Mouse (Mus musculus): Measurements from ENCODE around the gene Pimreg.

- TF ChIP-seq CTCF (IDR thresholded peaks at IDR 0.05; ENCODE audit: borderline replicate concordance, insufficient read depth, low read length) = no peak
- peak; percentile 21; the same call in 1 of the 2 replicates for TF ChIP-seq POLR2A (IDR thresholded peaks at IDR 0.05; ENCODE audit: low read depth, low read length)
Observed at GRCm38 (mm10) chr11:71995968-71996511, 45.8 kb upstream of the Pimreg start.

All from embryonic fibroblast, embryonic 13.5 days (primary cell).